Mouse (Mus musculus) neural tube, embryonic 13.5 days (tissue): Measurements from ENCODE around the gene Cks2. TPM values are rescaled to one million over a fixed set of nuclear protein-coding genes. Genes with fewer than 3 reads are reported as not detected.
"Not testable (repeated sequence)": the region's sequence is repeated elsewhere in the genome, so short reads cannot be mapped to it uniquely, and the experiment has no call there.

Source experiments
- ATAC-seq: fragments of 200-750 bp; cut with Nextera tagmentation; 2 replicates; pipeline ENCODE4 v1.8.0; 2017; ENCODE audit warnings: low read depth, mild to moderate bottlenecking, moderate TSS enrichment, moderate library complexity
- H3K27ac ChIP-seq: fragments of 300-500 bp; sonication (generic); replicated peaks from 2 replicates; pipeline ENCODE4 v1.5.1; 2015; ENCODE audit warnings: moderate library complexity, mild to moderate bottlenecking, inconsistent platforms
- H3K27me3 ChIP-seq: fragments of 300-500 bp; sonication (generic); 2 replicates; pipeline ENCODE4 v1.6.1; 2015; ENCODE audit warnings: mild to moderate bottlenecking, inconsistent platforms
- H3K36me3 ChIP-seq: fragments of 300-500 bp; sonication (generic); 2 replicates; pipeline ENCODE4 v1.6.1; 2015; ENCODE audit warnings: mild to moderate bottlenecking, inconsistent platforms
- H3K4me1 ChIP-seq: fragments of 300-500 bp; sonication (generic); replicated peaks from 2 replicates; pipeline ENCODE4 v1.6.1; 2015; ENCODE audit warnings: inconsistent platforms
- H3K4me2 ChIP-seq: fragments of 300-500 bp; sonication (generic); 2 replicates; pipeline ENCODE4 v1.6.1; 2015; ENCODE audit warnings: inconsistent platforms, mild to moderate bottlenecking, moderate library complexity
- H3K4me3 ChIP-seq: fragments of 300-500 bp; sonication (generic); 2 replicates; pipeline ENCODE4 v1.5.1; 2015; ENCODE audit warnings: mild to moderate bottlenecking, inconsistent platforms
- H3K9ac ChIP-seq: fragments of 300-500 bp; sonication (generic); 2 replicates; pipeline ENCODE4 v1.6.1; 2015; ENCODE audit warnings: moderate library complexity, mild to moderate bottlenecking, inconsistent platforms
- H3K9me3 ChIP-seq: fragments of 300-500 bp; sonication (generic); 2 replicates; pipeline ENCODE4 v1.6.1; 2016; ENCODE audit warnings: inconsistent platforms
- WGBS: fragments of 180-500 bp; shearing (Covaris S2); methylation state at CpG from one replicate; pipeline ENCODE4 v1.1.7; 2015; 5-methylcytosine and 5-hydroxymethylcytosine counted together
- polyA plus RNA-seq: library from polyadenylated mRNA; unstranded; fragments of >200 nt; fragmentation: Nextera tagmentation; extraction: Ambion mirVana; gene quantifications from 2 replicates; pipeline ENCODE4 v1.2.1, GENCODE M21; 2015

Gene Cks2
- polyA plus RNA-seq, 1 experiment from 2014 or later, result 62.6 TPM

GRCm38 (mm10) chr13:51658094-51658493 lies 13.1 kb downstream of the Cks2 start:
- no peak overlapping the region for H3K4me2 ChIP-seq
- H3K9ac ChIP-seq, result no peak overlapping the region
- peaks cover 95% of the 10 kb centered on the region for H3K36me3 ChIP-seq
- no peak overlapping the region for H3K4me3 ChIP-seq
- no peaks in the 10 kb centered on the region for H3K9me3 ChIP-seq
- H3K4me1 ChIP-seq, result no peaks in the 10 kb centered on the region
- no peaks in the 10 kb centered on the region for H3K27me3 ChIP-seq
- WGBS, result 94% methylated on average over 3 of the region's 3 CpGs
- H3K27ac ChIP-seq, result no peak overlapping the region
- no peak for ATAC-seq

DNA sequence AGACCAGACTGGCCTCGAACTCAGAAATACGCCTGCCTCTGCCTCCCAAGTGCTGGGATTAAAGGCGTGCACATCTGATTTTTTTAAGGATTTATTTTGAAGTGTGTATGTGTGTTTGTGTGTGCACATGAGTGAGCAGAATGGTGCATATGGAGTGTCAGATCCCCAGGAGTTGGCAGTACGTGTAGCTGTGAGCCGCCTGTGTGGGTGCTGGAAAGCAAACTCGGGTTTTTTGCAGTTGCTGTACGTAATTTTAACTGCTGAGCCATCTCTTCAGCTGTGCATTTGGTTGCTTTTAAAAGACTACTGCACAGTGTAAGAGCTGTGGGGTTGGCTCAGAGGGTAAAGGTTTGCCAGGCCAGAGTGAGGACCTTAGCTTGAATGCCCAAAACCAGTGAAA lies 14.5 kb downstream of the Cks2 start:
- H3K4me1 ChIP-seq, result no peaks in the 10 kb centered on the region
- H3K9ac ChIP-seq, result no peak overlapping the region
- ATAC-seq, result no peak
- peaks cover 94% of the 10 kb centered on the region for H3K36me3 ChIP-seq
- no peaks in the 10 kb centered on the region for H3K9me3 ChIP-seq
- H3K27me3 ChIP-seq, result no peaks in the 10 kb centered on the region
- 95% methylated on average over 7 of the region's 7 CpGs for WGBS
- H3K4me3 ChIP-seq, result no peak overlapping the region
- H3K27ac ChIP-seq, result no peak overlapping the region
- no peak overlapping the region for H3K4me2 ChIP-seq

DNA sequence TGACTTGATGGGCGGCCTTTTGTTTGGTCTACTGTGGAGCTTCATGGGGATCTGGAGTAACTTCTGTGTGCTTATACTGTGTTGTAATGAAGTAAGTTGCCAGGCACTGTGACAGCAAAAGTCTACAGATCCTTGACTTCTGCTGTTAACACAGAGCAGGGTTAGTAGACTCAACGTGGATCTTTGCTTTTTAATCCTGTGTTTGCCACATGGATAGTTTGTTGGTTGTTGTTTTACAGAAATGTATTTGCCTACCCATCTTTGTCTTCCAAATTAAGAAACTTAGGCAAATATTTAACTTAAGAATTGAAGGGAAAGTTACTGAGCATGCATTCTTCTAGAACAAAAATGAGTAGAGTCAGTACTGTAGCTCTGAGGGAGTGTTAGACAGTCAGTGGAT lies 18.5 kb downstream of the Cks2 start:
- no peak overlapping the region for H3K4me2 ChIP-seq
- no peaks in the 10 kb centered on the region for H3K27me3 ChIP-seq
- H3K9ac ChIP-seq, result no peak overlapping the region
- no peaks in the 10 kb centered on the region for H3K9me3 ChIP-seq
- H3K4me3 ChIP-seq, result no peak overlapping the region
- no peak for ATAC-seq
- peaks cover 95% of the 10 kb centered on the region for H3K36me3 ChIP-seq
- H3K27ac ChIP-seq, result no peak overlapping the region
- 98% methylated on average over 2 of the region's 2 CpGs for WGBS
- H3K4me1 ChIP-seq, result no peaks in the 10 kb centered on the region

- H3K4me1 ChIP-seq, H3K27ac ChIP-seq, H3K9ac ChIP-seq, H3K27me3 ChIP-seq, H3K9me3 ChIP-seq, H3K4me3 ChIP-seq, H3K4me2 ChIP-seq, ATAC-seq: not testable (repeated sequence)
- peaks cover 84% of the 10 kb centered on the region for H3K36me3 ChIP-seq
- 95% methylated on average over 12 of the region's 12 CpGs for WGBS
These were observed 23.2 kb downstream of the Cks2 start for GRCm38 (mm10) chr13:51668195-51668594.

- 84% methylated on average over 4 of the region's 4 CpGs for WGBS
- no peak overlapping the region for H3K9ac ChIP-seq
- no peaks in the 10 kb centered on the region for H3K4me1 ChIP-seq
- H3K4me3 ChIP-seq, result no peak overlapping the region
- no peaks in the 10 kb centered on the region for H3K27me3 ChIP-seq
- H3K9me3 ChIP-seq, result no peaks in the 10 kb centered on the region
- H3K4me2 ChIP-seq, result no peak overlapping the region
- ATAC-seq, result no peak
- H3K36me3 ChIP-seq, result peaks cover 92% of the 10 kb centered on the region
- no peak overlapping the region for H3K27ac ChIP-seq
These were observed 31.6 kb downstream of the Cks2 start for GRCm38 (mm10) chr13:51676641-51677040.

GRCm38 (mm10) chr13:51677041-51677440 lies 32.0 kb downstream of the Cks2 start:
- no peak overlapping the region for H3K4me3 ChIP-seq
- H3K27me3 ChIP-seq, result no peaks in the 10 kb centered on the region
- H3K9me3 ChIP-seq, result no peaks in the 10 kb centered on the region
- 96% methylated on average over 12 of the region's 12 CpGs for WGBS
- H3K4me1 ChIP-seq, result no peaks in the 10 kb centered on the region
- no peak overlapping the region for H3K9ac ChIP-seq
- H3K27ac ChIP-seq, result no peak overlapping the region
- ATAC-seq, result no peak
- H3K4me2 ChIP-seq, result no peak overlapping the region
- peaks cover 93% of the 10 kb centered on the region for H3K36me3 ChIP-seq

- 96% methylated on average over 7 of the region's 7 CpGs for WGBS
- Histone ChIP-seq H3K36me3 (peaks cover 97% of the 10 kb centered on the region), H3K27ac (no peak overlapping the region), H3K27me3 (no peaks in the 10 kb centered on the region), H3K9me3 (no peaks in the 10 kb centered on the region), H3K4me1 (no peaks in the 10 kb centered on the region), H3K4me2 (no peak overlapping the region), H3K4me3 (no peak overlapping the region), H3K9ac (no peak overlapping the region)
- no peak for ATAC-seq
These were observed 32.7 kb downstream of the Cks2 start for GRCm38 (mm10) chr13:51677630-51678185.

DNA sequence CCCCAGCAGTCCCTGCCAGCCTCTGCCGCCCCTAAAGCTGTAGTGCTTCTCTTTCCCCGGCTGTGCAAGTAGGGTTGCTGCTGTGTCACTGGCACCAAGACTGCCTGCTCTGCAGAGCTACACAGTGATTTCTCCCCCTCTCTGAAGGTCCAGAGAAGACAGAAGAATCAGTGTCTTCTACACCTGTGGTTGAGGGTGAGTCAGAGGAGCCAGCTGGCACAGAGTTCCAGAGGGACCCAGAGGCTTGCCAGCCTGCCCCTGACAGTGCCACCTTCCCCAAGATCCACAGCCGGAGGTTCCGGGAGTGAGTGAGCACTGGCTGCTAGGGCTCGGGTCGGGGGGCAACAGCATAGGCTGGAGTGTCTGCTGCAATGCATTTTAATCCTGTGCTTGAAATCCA lies 33.7 kb downstream of the Cks2 start:
- Histone ChIP-seq H3K4me1 (no peaks in the 10 kb centered on the region), H3K27me3 (no peaks in the 10 kb centered on the region), H3K27ac (no peak overlapping the region), H3K4me2 (no peak overlapping the region), H3K4me3 (no peak overlapping the region), H3K36me3 (peaks cover 100% of the 10 kb centered on the region), H3K9me3 (no peaks in the 10 kb centered on the region), H3K9ac (no peak overlapping the region)
- ATAC-seq, result no peak
- WGBS, result 92% methylated on average over 6 of the region's 6 CpGs

DNA sequence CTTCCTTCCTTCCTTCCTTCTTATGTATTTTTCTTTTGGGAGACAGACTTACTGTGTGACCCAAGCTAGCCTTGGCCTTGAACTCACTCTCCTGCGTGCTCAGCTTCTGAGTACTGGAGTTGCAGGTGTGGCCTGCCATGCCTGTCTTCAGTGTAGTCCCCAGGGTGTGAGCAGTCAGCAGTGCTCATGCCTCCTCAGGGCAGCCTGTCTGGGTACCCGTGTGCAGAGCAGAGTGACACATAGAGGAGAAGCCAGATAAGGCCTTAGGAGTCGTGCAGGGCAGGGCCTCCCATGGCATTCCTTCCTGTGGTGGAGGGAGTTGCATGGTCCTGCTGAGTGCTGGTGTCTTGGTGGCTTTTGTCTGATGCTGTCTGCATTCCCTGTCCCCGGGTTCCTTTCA lies 34.3 kb downstream of the Cks2 start:
- no peak overlapping the region for H3K9ac ChIP-seq
- H3K4me3 ChIP-seq, result no peak overlapping the region
- no peak for ATAC-seq
- 90% methylated on average over 4 of the region's 4 CpGs for WGBS
- no peak overlapping the region for H3K27ac ChIP-seq
- no peak overlapping the region for H3K4me2 ChIP-seq
- no peaks in the 10 kb centered on the region for H3K9me3 ChIP-seq
- H3K4me1 ChIP-seq, result no peaks in the 10 kb centered on the region
- peaks cover 98% of the 10 kb centered on the region for H3K36me3 ChIP-seq
- H3K27me3 ChIP-seq, result no peaks in the 10 kb centered on the region

- Histone ChIP-seq H3K27ac (no peak overlapping the region), H3K4me3 (no peak overlapping the region), H3K27me3 (no peaks in the 10 kb centered on the region), H3K9me3 (no peaks in the 10 kb centered on the region), H3K36me3 (peaks cover 98% of the 10 kb centered on the region), H3K4me1 (no peaks in the 10 kb centered on the region), H3K4me2 (no peak overlapping the region), H3K9ac (no peak overlapping the region)
- WGBS, result 85% methylated on average over 5 of the region's 5 CpGs
- ATAC-seq, result no peak
These were observed 36.0 kb downstream of the Cks2 start for GRCm38 (mm10) chr13:51681076-51681475.

GRCm38 (mm10) chr13:51681634-51682033 lies 36.6 kb downstream of the Cks2 start:
- no peak overlapping the region for H3K9ac ChIP-seq
- no peaks in the 10 kb centered on the region for H3K27me3 ChIP-seq
- H3K27ac ChIP-seq, result no peak overlapping the region
- no peak for ATAC-seq
- no peak overlapping the region for H3K4me3 ChIP-seq
- H3K4me2 ChIP-seq, result no peak overlapping the region
- H3K9me3 ChIP-seq, result no peaks in the 10 kb centered on the region
- H3K36me3 ChIP-seq, result peaks cover 97% of the 10 kb centered on the region
- H3K4me1 ChIP-seq, result no peaks in the 10 kb centered on the region
- WGBS, result 89% methylated on average over 8 of the region's 8 CpGs

GRCm38 (mm10) chr13:51685290-51685966 lies 40.4 kb downstream of the Cks2 start:
- 94% methylated on average over 7 of the region's 7 CpGs for WGBS
- no peak overlapping the region for H3K4me2 ChIP-seq
- H3K4me1 ChIP-seq, result no peaks in the 10 kb centered on the region
- no peak for ATAC-seq
- H3K36me3 ChIP-seq, result peaks cover 89% of the 10 kb centered on the region
- H3K9ac ChIP-seq, result no peak overlapping the region
- H3K4me3 ChIP-seq, result no peak overlapping the region
- no peaks in the 10 kb centered on the region for H3K9me3 ChIP-seq
- no peaks in the 10 kb centered on the region for H3K27me3 ChIP-seq
- H3K27ac ChIP-seq, result no peak overlapping the region

GRCm38 (mm10) chr13:51686966-51687365 lies 41.9 kb downstream of the Cks2 start:
- Histone ChIP-seq H3K4me1 (no peaks in the 10 kb centered on the region), H3K4me3 (no peak overlapping the region), H3K27ac (no peak overlapping the region), H3K27me3 (no peaks in the 10 kb centered on the region), H3K4me2 (no peak overlapping the region), H3K36me3 (peaks cover 77% of the 10 kb centered on the region), H3K9ac (no peak overlapping the region), H3K9me3 (no peaks in the 10 kb centered on the region)
- WGBS, result 97% methylated on average over 5 of the region's 5 CpGs
- ATAC-seq, result no peak
